Mouse (Mus musculus) kidney, embryonic 15.5 days (tissue): ENCODE results near the gene Sdk2. TPM values are rescaled to one million over a fixed set of nuclear protein-coding genes. Genes with fewer than 3 reads are reported as not detected.

ENCODE experiments used
- ATAC-seq: fragments of 200-750 bp; cut with Nextera tagmentation; replicated peaks from 2 replicates; pipeline ENCODE4 v1.8.0; 2017; ENCODE audit warnings: moderate TSS enrichment; ENCODE audit not compliant: low FRiP score
- H3K27ac ChIP-seq: fragments of 300-500 bp; sonication (generic); 2 replicates; pipeline ENCODE4 v1.5.1; 2015; ENCODE audit warnings: mild to moderate bottlenecking, inconsistent platforms
- H3K27me3 ChIP-seq: fragments of 300-500 bp; sonication (generic); 2 replicates; pipeline ENCODE4 v1.6.1; 2015; ENCODE audit warnings: inconsistent platforms
- H3K36me3 ChIP-seq: fragments of 300-500 bp; sonication (generic); 2 replicates; pipeline ENCODE4 v1.6.1; 2015; ENCODE audit warnings: inconsistent platforms
- H3K4me1 ChIP-seq: fragments of 300-500 bp; sonication (generic); 2 replicates; pipeline ENCODE4 v1.6.1; 2015; ENCODE audit warnings: inconsistent platforms
- H3K4me2 ChIP-seq: fragments of 300-500 bp; sonication (generic); 2 replicates; pipeline ENCODE4 v1.6.1; 2015; ENCODE audit warnings: moderate library complexity, mild to moderate bottlenecking, inconsistent platforms
- H3K4me3 ChIP-seq: fragments of 300-500 bp; sonication (generic); replicated peaks from 2 replicates; pipeline ENCODE4 v1.5.1; 2015; ENCODE audit warnings: mild to moderate bottlenecking, inconsistent platforms
- H3K9ac ChIP-seq: fragments of 300-500 bp; sonication (generic); 2 replicates; pipeline ENCODE4 v1.6.1; 2015; ENCODE audit warnings: mild to moderate bottlenecking, inconsistent platforms
- H3K9me3 ChIP-seq: fragments of 300-500 bp; sonication (generic); replicated peaks from 2 replicates; pipeline ENCODE4 v1.6.1; 2016; ENCODE audit warnings: inconsistent platforms
- WGBS: fragments of 180-500 bp; shearing (Covaris S2); methylation state at CpG from one replicate; pipeline ENCODE4 v1.1.7; 2015; ENCODE audit warnings: mixed read lengths; 5-methylcytosine and 5-hydroxymethylcytosine counted together
- polyA plus RNA-seq: library from polyadenylated mRNA; unstranded; fragments of >200 nt; fragmentation: Nextera tagmentation; extraction: Ambion mirVana; gene quantifications from 2 replicates; pipeline ENCODE4 v1.2.1, GENCODE M21; 2015

The Sdk2 gene
- polyA plus RNA-seq, 1 experiment from 2014 or later: 4.3 TPM

- no peak overlapping the region for H3K4me3 ChIP-seq
- peaks cover 37% of the 10 kb centered on the region for H3K4me1 ChIP-seq
- no peak overlapping the region for H3K9ac ChIP-seq
- H3K4me2 ChIP-seq: no peak overlapping the region
- WGBS: 20% methylated on average over 5 of the region's 5 CpGs
- H3K36me3 ChIP-seq: no peaks in the 10 kb centered on the region
- ATAC-seq: no peak
- H3K27ac ChIP-seq: no peak overlapping the region
- no peaks in the 10 kb centered on the region for H3K9me3 ChIP-seq
- no peaks in the 10 kb centered on the region for H3K27me3 ChIP-seq
Observed at GRCm38 (mm10) chr11:113985826-113986416, 80.9 kb downstream of the Sdk2 start.

GRCm38 (mm10) chr11:113981732-113982503 is 84.9 kb downstream of the Sdk2 start:
- Histone ChIP-seq H3K4me3 (no peak overlapping the region), H3K27me3 (no peaks in the 10 kb centered on the region), H3K4me1 (peaks cover 32% of the 10 kb centered on the region), H3K4me2 (no peak overlapping the region), H3K9me3 (no peaks in the 10 kb centered on the region), H3K36me3 (no peaks in the 10 kb centered on the region), H3K9ac (no peak overlapping the region), H3K27ac (no peak overlapping the region)
- ATAC-seq: no peak
- 31% methylated on average over 7 of the region's 7 CpGs for WGBS

DNA sequence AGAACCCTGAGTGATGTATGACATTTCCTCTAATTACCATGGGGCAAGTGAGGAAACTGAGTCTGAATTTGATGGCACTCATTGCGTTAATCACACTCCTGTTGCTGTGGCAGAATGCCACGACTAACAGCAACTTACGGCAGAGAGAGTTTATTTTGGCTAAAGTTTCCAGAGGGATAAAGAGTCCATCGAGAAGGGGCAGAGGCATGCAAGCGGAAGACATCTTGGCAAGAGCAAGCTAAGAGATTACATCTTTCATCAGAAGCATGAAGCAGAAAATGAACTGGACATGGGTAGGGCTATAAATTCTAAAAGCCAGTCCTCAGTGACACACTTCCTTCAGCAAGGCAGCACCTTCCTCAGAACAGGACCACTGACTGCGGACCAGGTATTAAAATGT is 85.8 kb downstream of the Sdk2 start:
- Histone ChIP-seq H3K9ac (no peak overlapping the region), H3K4me1 (peaks cover 27% of the 10 kb centered on the region), H3K9me3 (no peaks in the 10 kb centered on the region), H3K36me3 (no peaks in the 10 kb centered on the region), H3K27me3 (no peaks in the 10 kb centered on the region), H3K4me3 (no peak overlapping the region), H3K4me2 (no peak overlapping the region), H3K27ac (no peak overlapping the region)
- 49% methylated on average over 6 of the region's 6 CpGs for WGBS
- no peak for ATAC-seq

DNA sequence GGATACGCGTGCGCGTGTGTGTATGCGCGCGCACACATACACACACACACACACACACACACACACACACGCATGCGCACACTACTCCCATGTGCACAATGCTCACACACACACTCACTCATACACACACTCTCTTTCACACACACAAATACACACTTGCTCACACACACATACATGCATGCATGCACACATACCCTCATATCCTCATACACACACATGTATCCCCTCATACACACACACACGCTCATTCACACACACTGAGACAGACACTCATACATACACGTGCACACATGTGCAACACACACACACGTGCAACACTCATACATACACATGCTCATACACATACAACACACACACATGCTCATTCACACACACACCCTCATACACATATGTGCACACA is 88.5 kb downstream of the Sdk2 start:
- H3K27ac ChIP-seq: no peak overlapping the region
- H3K36me3 ChIP-seq: no peaks in the 10 kb centered on the region
- no peaks in the 10 kb centered on the region for H3K9me3 ChIP-seq
- no peak overlapping the region for H3K4me2 ChIP-seq
- H3K9ac ChIP-seq: no peak overlapping the region
- H3K4me1 ChIP-seq: peaks cover 34% of the 10 kb centered on the region
- no peaks in the 10 kb centered on the region for H3K27me3 ChIP-seq
- no peak overlapping the region for H3K4me3 ChIP-seq
- no peak for ATAC-seq
- 96% methylated on average over 12 of the region's 12 CpGs for WGBS

- Histone ChIP-seq H3K4me3 (no peak overlapping the region), H3K9me3 (no peaks in the 10 kb centered on the region), H3K36me3 (no peaks in the 10 kb centered on the region), H3K27me3 (no peaks in the 10 kb centered on the region), H3K9ac (no peak overlapping the region), H3K4me1 (peaks cover 25% of the 10 kb centered on the region), H3K27ac (no peak overlapping the region), H3K4me2 (no peak overlapping the region)
- 0 out of 2 replicates have a peak, but pooled peaks have one; percentile 7 for ATAC-seq
- 57% methylated on average over 3 of the region's 3 CpGs for WGBS
Observed at GRCm38 (mm10) chr11:113975667-113975970, 91.2 kb downstream of the Sdk2 start.

GRCm38 (mm10) chr11:113974876-113975666 is 91.8 kb downstream of the Sdk2 start:
- Histone ChIP-seq H3K4me1 (peaks cover 25% of the 10 kb centered on the region), H3K27me3 (no peaks in the 10 kb centered on the region), H3K9ac (no peak overlapping the region), H3K27ac (no peak overlapping the region), H3K4me2 (no peak overlapping the region), H3K36me3 (no peaks in the 10 kb centered on the region), H3K9me3 (no peaks in the 10 kb centered on the region), H3K4me3 (no peak overlapping the region)
- WGBS: 45% methylated on average over 16 of the region's 16 CpGs
- ATAC-seq: no peak

DNA sequence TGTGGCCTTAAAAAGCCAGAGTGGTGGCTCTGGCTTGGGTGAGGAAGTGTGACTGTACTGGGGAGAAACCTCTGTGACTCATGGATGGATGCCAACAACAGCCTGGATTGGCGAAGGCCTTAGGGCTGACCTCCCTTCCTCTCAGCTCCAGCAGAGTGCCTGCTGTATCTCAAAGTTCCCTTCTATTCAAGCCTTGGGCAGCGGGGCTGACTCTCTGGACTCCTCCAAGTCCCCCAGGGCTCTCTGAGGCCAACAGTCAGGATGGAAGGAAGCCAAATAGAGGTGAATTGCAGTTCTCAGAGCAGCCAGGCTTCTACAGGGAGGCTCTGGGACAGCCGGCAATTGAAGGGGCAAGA is 94.4 kb downstream of the Sdk2 start:
- Histone ChIP-seq H3K27me3 (no peaks in the 10 kb centered on the region), H3K4me3 (no peak overlapping the region), H3K9ac (no peak overlapping the region), H3K27ac (no peak overlapping the region), H3K36me3 (no peaks in the 10 kb centered on the region), H3K4me2 (no peak overlapping the region), H3K9me3 (peaks cover 24% of the 10 kb centered on the region), H3K4me1 (peaks cover 25% of the 10 kb centered on the region)
- 73% methylated on average over 3 of the region's 3 CpGs for WGBS
- no peak for ATAC-seq

DNA sequence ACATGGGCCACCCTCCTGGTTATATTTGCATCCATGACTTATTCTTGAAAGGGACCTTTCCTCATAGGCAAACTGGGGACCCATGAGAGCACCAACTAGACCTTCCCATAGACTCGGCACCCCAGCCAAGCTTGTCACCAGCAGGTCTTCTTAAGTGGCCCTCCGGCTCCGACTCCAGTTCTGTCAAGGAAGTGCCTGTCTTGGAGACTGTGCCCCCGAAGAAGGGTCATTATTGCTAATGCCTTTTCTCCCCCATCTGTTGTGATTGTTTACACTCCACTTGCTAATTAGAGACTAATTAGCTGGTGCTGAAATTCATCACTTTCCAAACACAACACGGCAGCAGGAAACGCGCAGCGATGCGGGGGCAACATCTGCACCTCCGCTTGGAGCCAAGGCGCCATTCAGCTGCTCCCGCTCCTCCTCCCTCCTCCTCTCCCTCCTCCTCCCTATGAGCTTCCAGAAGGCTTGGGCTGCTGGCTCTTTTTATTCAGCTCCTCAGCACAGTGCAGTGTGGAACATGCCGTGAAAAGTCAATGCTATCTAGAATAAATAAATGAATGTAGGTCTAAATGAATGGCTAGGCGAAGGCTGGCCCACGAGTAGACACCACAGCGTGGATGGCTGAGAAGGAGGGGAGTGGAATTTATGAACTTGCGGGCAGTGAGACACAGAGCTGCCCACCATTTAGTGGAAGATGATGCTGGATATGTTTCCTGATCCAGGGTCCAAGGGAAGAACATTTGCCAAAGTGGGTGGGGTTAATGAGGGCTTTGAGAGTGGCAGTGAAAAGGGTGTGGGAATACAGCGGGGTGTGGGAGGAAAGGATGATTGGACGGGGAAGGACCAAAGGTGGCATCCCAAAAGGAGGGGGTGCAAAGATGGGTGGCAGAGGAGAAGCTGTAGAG is 95.0 kb downstream of the Sdk2 start:
- H3K4me2 ChIP-seq: no peak overlapping the region
- 0 out of 2 replicates have a peak, but pooled peaks have one; percentile 19 for ATAC-seq
- H3K27ac ChIP-seq: no peak overlapping the region
- 88% methylated on average over 19 of the region's 19 CpGs for WGBS
- H3K9me3 ChIP-seq: peaks cover 30% of the 10 kb centered on the region
- peaks cover 20% of the 10 kb centered on the region for H3K4me1 ChIP-seq
- no peak overlapping the region for H3K9ac ChIP-seq
- H3K4me3 ChIP-seq: no peak overlapping the region
- no peaks in the 10 kb centered on the region for H3K36me3 ChIP-seq
- H3K27me3 ChIP-seq: no peaks in the 10 kb centered on the region

DNA sequence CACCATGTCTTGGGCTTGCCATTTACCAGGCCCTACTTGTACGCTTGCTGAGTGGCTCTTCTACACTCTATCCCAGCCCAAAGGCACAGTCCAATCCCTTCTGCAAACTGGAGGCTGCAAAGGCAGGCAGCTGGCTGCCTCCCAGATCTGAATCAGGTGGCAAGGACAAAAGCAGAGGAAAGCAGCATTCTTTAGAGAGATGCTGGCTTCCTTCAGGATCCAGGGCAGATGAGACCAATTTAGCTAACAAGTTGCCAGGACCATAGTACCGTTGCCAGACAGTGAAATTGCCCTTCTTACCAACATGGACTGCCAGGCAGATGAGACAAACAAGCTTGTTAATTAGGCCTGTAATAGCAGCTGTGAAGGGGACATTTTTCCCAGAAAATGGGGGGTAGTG is 96.8 kb downstream of the Sdk2 start:
- Histone ChIP-seq H3K4me3 (no peak overlapping the region), H3K27me3 (no peaks in the 10 kb centered on the region), H3K4me1 (peaks cover 11% of the 10 kb centered on the region; the same call in 1 of the 2 replicates), H3K27ac (no peak overlapping the region), H3K9ac (no peak overlapping the region), H3K4me2 (no peak overlapping the region), H3K9me3 (peaks cover 49% of the 10 kb centered on the region), H3K36me3 (0 out of 2 replicates have a peak, but pooled peaks cover 4% of the 10 kb centered on the region)
- 85% methylated on average over 2 of the region's 2 CpGs for WGBS
- ATAC-seq: no peak

DNA sequence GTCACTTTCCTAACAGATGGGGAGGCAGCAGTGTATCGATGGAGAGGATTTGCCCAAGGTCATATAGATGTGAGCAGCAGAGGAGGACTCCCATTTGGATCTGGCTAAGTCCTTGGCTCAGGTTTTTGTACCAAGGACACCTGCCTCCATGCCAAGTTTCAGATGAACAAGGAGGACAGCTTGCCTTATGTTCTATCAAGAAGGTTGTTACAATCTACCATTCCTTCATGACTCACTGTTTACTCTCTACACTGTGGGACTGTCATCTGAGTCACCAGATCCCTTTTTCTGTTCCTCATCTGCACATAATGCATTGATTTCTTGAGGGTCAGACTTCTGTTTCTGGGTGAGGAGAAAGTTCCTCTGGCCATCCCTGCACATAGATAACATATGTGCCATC is 101.6 kb downstream of the Sdk2 start:
- ATAC-seq: no peak
- 97% methylated on average over 1 of the region's 1 CpGs for WGBS
- Histone ChIP-seq H3K4me1 (no peaks in the 10 kb centered on the region), H3K4me2 (no peak overlapping the region), H3K4me3 (no peak overlapping the region), H3K27me3 (no peaks in the 10 kb centered on the region), H3K36me3 (0 out of 2 replicates have a peak, but pooled peaks cover 7% of the 10 kb centered on the region), H3K9ac (no peak overlapping the region), H3K9me3 (peaks cover 59% of the 10 kb centered on the region), H3K27ac (no peak overlapping the region)

DNA sequence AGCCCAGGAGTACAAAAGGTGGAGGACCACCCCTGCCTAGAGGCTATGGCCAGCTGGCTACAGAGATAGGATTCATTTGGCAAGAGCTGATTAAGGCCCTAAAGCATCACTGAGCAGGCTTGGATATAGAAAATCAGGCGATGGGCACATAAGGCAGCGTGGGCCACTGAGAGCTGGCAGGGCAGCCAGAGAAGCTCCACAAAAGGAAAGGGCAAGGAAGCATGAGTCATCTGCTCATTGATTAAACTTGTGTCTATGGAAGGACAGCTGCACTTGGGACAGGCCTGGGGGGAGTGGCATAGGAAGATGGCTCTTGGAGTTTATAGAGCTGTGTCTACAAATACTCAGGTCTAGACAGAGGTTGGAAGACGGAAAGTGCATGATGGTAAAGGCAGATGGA is 104.1 kb downstream of the Sdk2 start:
- ATAC-seq: no peak
- WGBS: 95% methylated on average over 3 of the region's 3 CpGs
- no peaks in the 10 kb centered on the region for H3K4me1 ChIP-seq
- 0 out of 2 replicates have a peak, but pooled peaks cover 7% of the 10 kb centered on the region for H3K36me3 ChIP-seq
- H3K4me2 ChIP-seq: no peak overlapping the region
- H3K27me3 ChIP-seq: no peaks in the 10 kb centered on the region
- H3K27ac ChIP-seq: no peak overlapping the region
- peaks cover 37% of the 10 kb centered on the region for H3K9me3 ChIP-seq
- no peak overlapping the region for H3K4me3 ChIP-seq
- no peak overlapping the region for H3K9ac ChIP-seq
